Mouse (Mus musculus) erythroblast, embryonic 14.5 days (primary cell): ENCODE data around the gene Amot.

Source experiments
- GATA1 ChIP-seq: IDR thresholded peaks from 2 replicates; pipeline ENCODE4 v1.6.1; 2012; ENCODE audit warnings: low read length, inconsistent platforms, mixed read lengths
- TAL1 ChIP-seq: IDR thresholded peaks from 3 replicates; pipeline ENCODE4 v1.6.1; 2012; ENCODE audit warnings: low read length, inconsistent platforms, mixed read lengths

DNA sequence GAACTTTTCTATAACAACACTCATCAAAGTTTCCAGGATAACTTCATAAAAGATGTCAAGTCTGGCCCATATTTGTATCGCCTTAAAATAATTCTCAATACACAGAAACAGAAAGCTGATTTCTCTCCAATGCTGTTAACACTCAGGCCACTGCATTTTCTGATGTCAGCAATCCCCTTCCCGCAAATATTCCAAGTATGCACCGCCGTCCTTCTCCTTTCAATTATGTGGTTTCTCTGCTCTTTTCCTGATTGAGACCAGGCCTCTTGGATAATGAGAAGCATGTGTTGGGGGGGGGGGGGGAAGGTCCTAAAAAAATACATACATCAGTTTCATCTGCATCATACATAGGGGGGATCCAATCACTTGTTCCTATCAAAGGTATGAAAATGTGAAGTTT lies 6.3 kb downstream of the Amot start:
- TF ChIP-seq TAL1 = no peak
- TF ChIP-seq GATA1 = no peak
